In genomic region chr8:93908546-93908945, GRCm38 (mm10) we compare ENCODE assay signal across 9 mouse cellular contexts.
DNase-seq lines count a peak whose midpoint lies in the region; ATAC-seq lines count a peak whose summit lies in the region.
"Had no signal": no experiment of that assay in that cellular context is flagged by ENCODE, and none has a peak within 500 bp of the region (broad histone marks: within the 10 kb centered on the region; RNA-seq: fewer than 3 reads in every experiment).

No protein-coding gene starts in this region.

- WGBS in heart, embryonic 10.5 days = 11% methylated on average over 1 of the region's 1 CpGs
- WGBS in liver, embryonic 13.5 days (ENCODE audit: insufficient replicate concordance) = 8% methylated on average over 1 of the region's 1 CpGs

- intact Hi-C loops in gastrocnemius, postnatal 14 days (cut with DNase I; ENCODE audit: low total_unique reads) = no loop called here

- peak; percentile 28 for DNase-seq in gastrocnemius, postnatal 25 days
- no peak for DNase-seq in gastrocnemius, postnatal 14 days
- DNase-seq in cerebellum, adult 11 months = peak; percentile 71
- peak; percentile 82 for DNase-seq in heart, embryonic 10.5 days (ENCODE audit: low spot score)
- DNase-seq in liver, embryonic 13.5 days = no peak
- DNase-seq in thymus, postnatal 14 days = no peak
- no peak for DNase-seq in frontal cortex, postnatal 10 days (ENCODE audit: low spot score in 2 of 2)
- DNase-seq in layer of hippocampus, adult 9-11 months = no peak

- H3K9me3 ChIP-seq in heart, embryonic 10.5 days = no peaks in the 10 kb centered on the region
- H3K9me3 ChIP-seq in liver, embryonic 13.5 days (replicated peaks) = no peaks in the 10 kb centered on the region
- H3K9me3 ChIP-seq: liver, embryonic 15.5 days had no signal

- peaks cover 72% of the 10 kb centered on the region for H3K4me1 ChIP-seq in heart, embryonic 10.5 days
- H3K4me1 ChIP-seq in liver, embryonic 13.5 days (replicated peaks) = peaks cover 34% of the 10 kb centered on the region

- H3K9ac ChIP-seq in liver, embryonic 13.5 days = no peak overlapping the region
- H3K9ac ChIP-seq: liver, embryonic 15.5 days had no signal

- H3K27ac ChIP-seq in heart, embryonic 10.5 days = peak overlapping the region; percentile 89
- no peak overlapping the region for H3K27ac ChIP-seq in liver, embryonic 13.5 days
- H3K27ac ChIP-seq: liver, embryonic 15.5 days had no signal

- H3K36me3 ChIP-seq in heart, embryonic 10.5 days = no peaks in the 10 kb centered on the region
- no peaks in the 10 kb centered on the region for H3K36me3 ChIP-seq in liver, embryonic 13.5 days
- H3K36me3 ChIP-seq: liver, embryonic 15.5 days had no signal

- H3K27me3 ChIP-seq in heart, embryonic 10.5 days (ENCODE audit: insufficient read depth, poor library complexity, severe bottlenecking) = no peaks in the 10 kb centered on the region
- H3K27me3 ChIP-seq in liver, embryonic 13.5 days = no peaks in the 10 kb centered on the region
- H3K27me3 ChIP-seq: liver, embryonic 15.5 days had no signal

- H3K4me2 ChIP-seq in liver, embryonic 13.5 days = no peak overlapping the region
- H3K4me2 ChIP-seq: liver, embryonic 15.5 days had no signal

- 0 out of 2 replicates have a peak overlapping the region, but pooled peaks have one; percentile 12 for H3K4me3 ChIP-seq in heart, embryonic 10.5 days
- H3K4me3 ChIP-seq in liver, embryonic 13.5 days (replicated peaks) = no peak overlapping the region
- H3K4me3 ChIP-seq: liver, embryonic 15.5 days had no signal

- peak; percentile 42 for ATAC-seq in liver, embryonic 13.5 days (ENCODE audit: low read depth)

Comparison
In these comparisons a context has a peak if more than half of its experiments do, and no peak if none do; other contexts are left out.
1. DNase-seq: peak in gastrocnemius, postnatal 25 days (single experiment), cerebellum, adult 11 months (single experiment) and heart, embryonic 10.5 days (single experiment); none in gastrocnemius, postnatal 14 days (single experiment), liver, embryonic 13.5 days (single experiment), thymus, postnatal 14 days (single experiment), frontal cortex, postnatal 10 days (0 of 2) and layer of hippocampus, adult 9-11 months (single experiment).